Mouse (Mus musculus) layer of hippocampus, postnatal 10 days (tissue): ENCODE measurements around the gene Thop1. TPM values are rescaled to one million over a fixed set of nuclear protein-coding genes. Genes with fewer than 3 reads are reported as not detected.
A peak's percentile ranks its signal among the peaks of the same experiment; 100 is the strongest.
"Not testable (repeated sequence)": the region's sequence is repeated elsewhere in the genome, so short reads cannot be mapped to it uniquely, and the experiment has no call there.

Experiments
- DNase-seq, 2 experiments: peaks; one replicate each; pipeline ENCODE4 v3.0.0; 2021; ENCODE audit warnings: low spot score in 2 of 2
- long read RNA-seq: library from polyadenylated mRNA; stranded (forward); transcript quantifications from one replicate; pipeline ENCODE4 v2.0.0, GENCODE M21; 2023
- total RNA-seq, 2 experiments: library from RNA; stranded (reverse); gene quantifications; 2 replicates each; pipeline ENCODE4 v1.2.3; 2021

The Thop1 gene
- 10 to 100 TPM; 56.3 to 57.6 TPM for total RNA-seq
- long read RNA-seq, transcript Thop1-201 (13 exons, 2,832 nt) = major isoform, 47 of 54 reads
- long read RNA-seq, partial matches to known transcripts = 6 of 54 reads
- long read RNA-seq, other reads (novel, unspliced or antisense) = 1 of 54 reads

DNA sequence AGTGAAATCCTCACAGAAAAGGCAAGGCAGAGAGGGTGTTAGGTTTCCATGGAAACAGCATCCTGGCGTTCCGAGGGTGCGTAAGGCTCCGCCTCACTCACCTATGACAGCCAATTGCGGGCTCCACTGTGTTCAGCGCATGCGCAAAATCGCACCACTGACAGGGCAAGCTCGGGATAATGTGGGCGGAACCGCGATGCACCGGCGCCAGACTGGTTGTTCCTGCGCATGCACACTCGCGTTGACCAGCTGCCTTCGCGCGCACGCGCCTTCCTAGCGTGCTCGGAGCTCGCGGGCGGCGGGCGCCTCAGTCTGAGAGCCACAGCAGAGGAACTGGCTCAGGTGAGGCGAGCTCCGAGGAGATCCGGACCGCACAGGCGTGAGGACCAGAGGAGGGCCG is at the start of gene Thop1:
TSS of gene Thop1 (plus strand) at position 200 of the 400 bp plus-strand sequence.
- peak; percentile 95 to 96 for DNase-seq

DNA sequence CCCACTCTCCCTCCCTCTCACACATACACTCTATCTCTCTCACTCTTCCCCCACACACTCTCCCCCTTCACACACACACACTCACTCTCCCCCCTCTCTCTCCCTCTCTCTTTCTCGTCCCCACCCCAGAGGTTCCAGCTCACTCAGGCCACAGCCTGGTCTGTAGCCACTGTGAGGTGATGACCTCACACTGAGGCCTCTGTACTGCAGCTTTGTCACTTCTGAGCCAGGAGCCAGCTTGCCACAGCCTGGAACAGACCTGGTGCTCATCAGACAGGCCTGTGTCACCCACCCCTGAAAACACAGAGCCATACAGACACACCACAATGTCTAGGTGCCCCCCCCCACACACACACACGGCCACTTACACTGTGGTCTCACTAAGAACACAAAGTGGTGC is 49.6 kb upstream of the Thop1 start:
- DNase-seq = no peak

DNA sequence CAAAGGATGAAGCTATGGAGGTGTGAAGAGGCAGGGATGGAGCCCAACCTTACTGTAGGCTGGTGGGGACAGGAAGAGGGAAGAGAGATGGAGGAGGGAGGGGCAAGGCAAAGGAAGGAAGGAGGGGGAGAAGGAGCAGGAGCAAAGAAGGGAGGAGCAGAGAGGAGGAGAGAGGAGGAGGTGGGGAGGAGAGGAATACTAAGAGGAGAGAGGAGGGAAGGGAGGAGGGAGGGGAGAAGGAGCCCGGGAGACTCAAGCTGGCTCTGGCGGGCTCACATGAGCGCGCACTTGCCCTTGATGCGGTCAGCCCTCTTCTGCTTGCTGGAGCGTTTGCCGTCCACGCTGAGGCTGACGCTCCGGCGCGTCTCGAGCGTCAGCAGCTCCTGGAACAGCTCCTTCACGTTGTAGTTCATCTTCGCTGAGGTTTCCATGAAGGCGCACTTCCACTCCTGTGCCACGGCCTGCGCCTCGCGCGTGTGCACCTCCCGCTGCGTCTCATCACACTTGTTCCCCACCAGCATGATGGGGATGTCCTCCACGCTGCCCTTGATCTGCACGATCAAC is 48.2 kb upstream of the Thop1 start:
- DNase-seq = no peak

DNA sequence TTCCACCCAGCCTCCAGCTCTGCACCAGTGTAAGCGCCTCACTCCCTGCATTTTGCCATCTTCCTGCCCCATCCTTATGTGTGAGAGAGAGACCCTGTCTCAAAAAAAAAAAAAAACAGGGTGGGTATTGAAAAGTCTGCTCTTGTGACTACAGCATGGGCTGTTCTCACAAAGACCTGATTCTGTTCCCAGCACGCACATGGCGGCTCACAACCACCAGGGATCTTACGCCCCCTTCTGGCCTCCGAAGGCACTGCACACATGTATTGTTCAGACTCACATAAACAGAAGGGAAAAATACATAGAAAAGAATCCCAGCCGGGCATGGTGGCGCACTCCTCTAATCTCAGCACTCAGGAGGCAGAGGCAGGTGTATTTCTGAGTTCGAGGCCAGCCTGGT is 47.1 kb upstream of the Thop1 start:
- DNase-seq = peak in 1 of 2 experiments; percentile 49

DNA sequence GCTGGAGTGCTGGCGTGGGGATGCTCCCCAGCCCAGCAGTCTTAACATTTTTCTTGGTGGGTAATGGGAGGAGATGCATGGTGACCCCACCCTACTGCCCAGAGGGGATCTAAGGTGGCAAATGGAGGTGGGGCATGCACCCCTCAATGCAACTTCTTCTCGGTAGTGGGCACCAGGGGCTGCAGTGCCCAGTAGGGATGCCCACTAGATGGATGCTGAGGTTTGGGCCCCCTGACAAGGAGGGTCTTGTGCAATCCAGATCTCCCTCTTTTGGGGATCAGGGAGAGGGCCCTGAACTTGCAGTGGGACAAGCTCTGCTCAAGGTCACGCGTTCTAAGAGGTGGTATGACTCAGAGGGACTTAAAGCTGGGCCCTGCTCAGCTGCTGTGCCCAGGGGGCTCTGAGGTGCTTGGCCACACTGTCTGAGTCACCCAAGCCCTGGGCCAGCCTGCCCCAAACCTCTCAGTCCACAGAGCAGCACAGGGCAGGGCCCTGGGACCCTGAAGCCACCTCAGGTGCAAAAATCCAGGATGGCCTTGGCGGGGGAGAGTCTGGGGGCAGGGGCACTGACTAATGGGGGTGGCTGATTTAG is 45.4 kb upstream of the Thop1 start:
- DNase-seq = no peak

DNA sequence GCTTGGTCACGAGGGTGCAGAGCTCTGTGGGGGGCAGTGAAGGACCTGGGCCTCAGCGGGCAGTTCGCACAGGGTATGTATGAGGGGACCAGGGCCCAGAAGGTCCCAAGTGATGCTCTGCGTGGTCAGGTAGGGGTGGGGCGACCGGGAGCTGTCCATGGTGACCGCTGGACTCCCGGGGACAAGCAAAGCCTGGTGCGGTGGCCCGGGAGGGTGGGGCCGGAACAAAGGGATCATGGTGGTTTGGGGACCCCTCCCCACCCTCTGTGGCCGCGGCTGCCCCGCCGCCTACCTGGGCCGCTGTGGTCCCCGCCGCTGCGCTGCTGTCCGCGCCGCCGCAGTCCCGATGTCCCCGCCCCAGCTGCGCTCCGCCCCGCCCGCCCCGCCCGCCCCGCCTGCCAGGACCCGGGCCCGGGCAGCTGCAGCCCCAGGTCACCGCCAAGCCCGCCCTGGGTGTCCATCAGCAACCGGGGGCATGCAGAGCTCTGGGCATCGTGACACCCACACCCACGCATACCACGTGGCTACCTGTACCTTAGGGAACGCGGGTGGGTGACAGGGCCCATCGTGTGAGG is 44.7 kb upstream of the Thop1 start:
- DNase-seq = no peak

DNA sequence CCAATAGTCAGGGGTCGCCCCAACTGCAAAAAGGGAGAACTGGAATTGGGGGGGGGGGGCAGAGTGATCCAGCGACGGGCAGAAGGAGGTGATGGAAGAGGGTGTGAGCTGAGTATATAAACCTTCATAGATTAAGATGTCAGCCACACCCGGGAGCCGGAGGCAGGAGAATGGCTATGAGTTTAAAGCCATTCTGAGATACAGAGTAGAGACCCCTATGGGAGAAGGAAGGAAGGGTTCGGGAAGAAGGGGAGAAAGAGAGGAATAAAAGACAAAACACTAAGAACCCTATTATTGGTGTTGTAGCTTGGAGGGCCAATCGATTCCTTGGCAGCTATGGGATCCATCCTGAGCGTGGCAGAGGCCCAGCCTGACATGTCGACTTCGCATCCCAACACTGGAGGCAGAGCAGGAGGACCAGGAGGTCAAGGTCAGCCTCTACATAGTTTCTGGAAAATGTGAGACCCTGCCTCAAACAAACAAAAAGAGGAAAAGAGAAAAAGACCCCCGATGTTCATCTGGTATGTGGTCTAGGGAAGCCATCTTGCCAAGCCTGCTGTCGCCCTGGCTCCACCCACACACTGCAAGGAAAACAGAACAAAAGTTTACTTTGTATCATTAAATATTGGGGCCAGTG is 44.1 kb upstream of the Thop1 start, which contains the start of gene Diras1:
TSS of gene Diras1 (minus strand) at position 24 of the 637 bp plus-strand sequence.
- DNase-seq = no peak

DNA sequence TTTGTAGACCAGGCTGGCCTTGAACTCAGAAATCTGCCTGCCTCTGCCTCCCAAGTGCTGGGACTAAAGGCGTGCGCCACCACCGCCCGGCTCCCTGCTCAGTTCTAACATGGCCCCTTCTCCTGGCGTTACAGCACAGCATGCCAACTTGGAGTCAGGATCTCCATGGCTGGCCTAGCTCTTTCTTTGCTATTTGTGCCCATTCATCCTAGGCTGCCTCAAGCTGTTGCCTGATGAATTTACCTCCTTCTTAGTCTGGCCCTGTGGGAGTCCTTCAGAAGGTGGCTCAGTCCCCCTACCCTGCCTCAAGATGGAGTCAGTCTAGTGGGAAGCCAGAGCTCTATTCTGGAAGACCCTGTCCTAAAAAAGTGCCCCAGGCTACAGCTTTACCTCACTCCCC is 43.0 kb upstream of the Thop1 start:
- DNase-seq = no peak

DNA sequence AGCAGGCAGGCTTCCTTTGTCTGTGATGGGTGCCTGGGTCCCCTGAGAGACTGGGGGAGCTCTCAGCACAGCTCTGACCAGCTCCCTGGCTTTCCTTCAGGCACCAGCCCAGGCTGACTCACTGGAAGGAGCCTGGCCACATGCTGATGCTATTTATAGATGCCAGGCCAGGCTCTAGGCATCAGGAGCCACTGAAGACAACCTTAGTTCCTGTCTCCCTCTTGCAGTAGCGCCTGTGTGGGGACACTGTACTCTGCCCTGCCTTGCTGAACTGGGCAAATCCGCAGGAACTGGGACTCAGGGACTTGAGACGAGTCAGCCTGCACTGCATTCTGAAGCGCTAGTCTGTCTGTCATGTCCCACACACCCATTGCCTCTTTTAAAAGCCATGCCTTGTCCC is 42.5 kb upstream of the Thop1 start:
- DNase-seq = no peak

DNA sequence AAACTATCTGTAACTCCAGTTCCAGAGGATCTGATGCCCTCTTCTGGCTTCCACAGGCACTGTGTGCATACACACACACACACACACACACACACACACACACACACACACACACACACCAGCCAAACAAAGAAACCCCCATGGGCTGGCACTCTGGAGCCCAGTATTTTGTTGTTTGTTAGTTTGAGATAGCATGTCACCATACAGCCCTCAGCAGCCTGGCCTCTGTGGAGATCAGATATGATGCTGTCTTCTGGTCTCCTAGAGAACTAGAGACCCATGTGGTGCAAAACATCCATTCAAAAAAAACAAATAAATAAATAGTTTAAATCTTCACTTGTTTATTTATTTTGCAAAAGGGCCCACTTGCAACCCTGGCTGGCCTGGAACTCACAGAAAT is 41.6 kb upstream of the Thop1 start:
- DNase-seq = no peak

DNA sequence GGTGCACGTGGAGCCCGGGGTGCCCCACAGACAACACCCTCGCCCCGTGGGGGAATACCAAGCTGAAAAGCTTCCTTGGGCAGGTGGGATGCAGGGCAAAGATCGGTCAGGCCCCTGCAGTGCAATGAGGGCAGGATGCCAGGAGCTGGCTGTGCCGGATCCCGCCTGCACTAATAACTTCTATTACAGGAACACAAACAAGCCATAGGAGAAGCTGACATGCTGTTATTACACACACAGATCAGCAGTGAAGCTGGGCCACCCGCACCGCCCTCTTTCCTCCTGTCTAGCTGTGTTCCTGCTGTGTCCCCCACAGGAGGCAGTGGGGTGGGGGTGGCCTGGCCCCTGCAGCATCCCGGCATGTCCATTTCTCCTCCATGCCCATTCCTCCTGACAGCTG is 40.8 kb upstream of the Thop1 start:
- DNase-seq = no peak

DNA sequence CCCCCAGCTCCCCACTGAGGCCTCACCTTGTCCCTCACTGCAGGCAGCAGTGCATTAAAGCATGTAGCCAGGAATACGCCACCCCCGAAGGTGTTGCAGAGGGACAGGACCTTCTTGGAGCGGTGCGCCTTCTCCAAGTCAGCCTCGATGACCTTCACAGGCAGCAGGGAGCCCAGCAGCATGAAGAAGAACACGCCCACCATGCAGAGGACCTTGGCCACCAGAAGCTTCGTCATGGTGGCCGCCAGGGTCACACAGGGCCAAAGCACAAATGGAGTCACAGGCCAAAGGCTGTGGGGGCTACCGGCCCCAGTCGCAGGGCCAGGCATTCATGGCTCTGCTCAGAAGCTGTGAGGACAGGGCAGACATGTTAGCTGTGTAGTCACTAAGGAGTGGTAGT is 36.2 kb upstream of the Thop1 start:
- DNase-seq = no peak

DNA sequence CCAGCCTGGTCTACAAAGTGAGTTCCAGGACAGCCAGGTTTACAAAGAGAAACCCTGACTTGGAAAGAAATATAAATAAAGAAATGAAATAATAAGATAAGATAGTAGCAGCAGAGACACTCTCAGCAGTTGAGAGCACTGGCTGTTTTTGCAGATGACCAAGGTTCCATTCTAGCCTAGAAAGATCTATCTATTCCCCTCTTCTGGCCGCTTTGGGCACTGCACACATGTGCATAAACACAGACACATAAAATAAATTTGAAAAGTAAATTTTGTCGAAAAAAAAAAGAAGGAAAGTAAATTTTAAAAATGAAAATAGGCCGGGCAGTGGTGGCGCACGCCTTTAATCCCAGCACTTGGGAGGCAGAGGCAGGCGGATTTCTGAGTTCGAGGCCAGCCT is 33.6 kb upstream of the Thop1 start:
- DNase-seq = no peak

DNA sequence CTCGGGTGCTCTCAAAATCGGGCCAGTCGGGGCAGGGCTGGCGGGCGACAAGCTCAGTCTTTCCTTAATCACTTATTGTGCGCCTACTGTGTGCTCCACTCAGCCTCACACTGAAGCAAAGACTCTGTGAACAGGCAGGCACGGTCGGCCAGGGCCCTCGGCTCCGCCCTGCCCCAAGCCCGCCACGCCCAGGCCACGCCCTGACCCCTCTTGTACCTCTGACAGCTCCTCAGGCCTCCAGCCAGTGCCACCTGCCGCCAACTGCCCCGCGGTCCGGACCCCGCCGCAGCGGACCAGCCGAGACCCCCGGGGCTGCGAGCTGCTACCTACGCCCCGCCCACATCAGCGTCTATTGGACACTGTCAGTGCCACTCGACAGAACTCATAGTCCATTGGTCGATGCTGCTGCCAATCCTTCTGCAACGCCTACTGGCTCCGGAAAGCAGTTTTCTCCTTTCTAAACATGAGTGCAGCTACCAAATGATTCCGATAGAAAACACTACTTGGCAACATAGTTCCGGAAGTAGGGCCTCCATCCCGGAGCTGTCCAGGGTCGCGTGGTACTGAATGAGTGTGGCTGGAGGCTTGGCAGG is 32.8 kb upstream of the Thop1 start, which contains the start of gene Slc39a3:
TSS of gene Slc39a3 (minus strand) at position 439 of the 593 bp plus-strand sequence.
- DNase-seq = peak; percentile 100

DNA sequence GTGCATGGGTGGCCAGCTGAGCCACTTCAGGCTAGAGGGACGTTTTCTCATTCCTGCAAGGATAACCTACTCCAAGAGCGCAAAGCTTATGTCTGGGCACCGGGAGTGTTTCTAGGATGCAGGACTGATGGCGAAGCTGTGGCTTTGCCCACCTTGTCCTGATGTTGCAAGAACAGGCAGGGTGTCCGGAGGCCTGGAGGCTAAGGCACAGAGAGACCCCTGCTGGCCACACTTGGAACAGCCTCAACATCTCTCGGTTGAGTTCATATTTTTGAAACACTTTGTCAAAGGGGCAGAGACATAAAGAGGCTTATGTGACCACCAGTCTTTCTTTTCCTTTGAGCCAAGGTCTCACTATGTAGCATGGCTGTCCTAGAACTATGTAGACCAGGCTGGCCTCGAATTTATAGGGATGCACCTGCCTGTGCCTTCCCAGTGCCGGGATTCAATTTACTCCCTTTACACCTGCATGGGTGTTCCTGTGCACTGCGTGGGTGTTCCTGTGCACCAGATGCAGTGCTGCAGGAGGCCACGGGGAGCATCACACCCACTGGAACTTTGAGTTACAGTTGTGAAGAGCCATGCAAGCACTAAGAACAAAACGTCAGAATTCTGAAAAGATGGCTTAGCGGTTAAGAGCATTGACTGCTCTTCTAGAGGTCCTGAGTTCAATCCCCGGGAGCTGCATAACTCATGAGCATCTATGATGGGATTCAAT is 28.2 kb upstream of the Thop1 start:
- DNase-seq = peak; percentile 76 to 81

DNA sequence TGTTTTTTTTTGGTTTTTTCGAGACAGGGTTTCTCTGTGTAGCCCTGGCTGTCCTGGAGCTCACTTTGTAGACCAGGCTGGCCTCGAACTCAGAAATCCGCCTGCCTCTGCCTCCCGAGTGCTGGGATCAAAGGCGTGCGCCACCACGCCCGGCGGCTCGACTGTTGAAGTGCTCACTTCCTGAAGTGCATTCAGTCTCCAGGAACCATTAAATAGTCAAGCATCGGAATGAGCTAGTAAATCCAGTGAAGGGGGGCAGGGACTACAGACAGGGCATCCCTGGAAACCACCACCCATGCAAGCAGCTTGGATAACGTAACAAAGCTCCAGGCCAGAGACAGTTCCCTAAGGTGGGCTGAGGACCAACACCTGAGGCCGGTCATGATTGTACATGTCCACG is 24.6 kb upstream of the Thop1 start:
- DNase-seq = not testable (repeated sequence)

DNA sequence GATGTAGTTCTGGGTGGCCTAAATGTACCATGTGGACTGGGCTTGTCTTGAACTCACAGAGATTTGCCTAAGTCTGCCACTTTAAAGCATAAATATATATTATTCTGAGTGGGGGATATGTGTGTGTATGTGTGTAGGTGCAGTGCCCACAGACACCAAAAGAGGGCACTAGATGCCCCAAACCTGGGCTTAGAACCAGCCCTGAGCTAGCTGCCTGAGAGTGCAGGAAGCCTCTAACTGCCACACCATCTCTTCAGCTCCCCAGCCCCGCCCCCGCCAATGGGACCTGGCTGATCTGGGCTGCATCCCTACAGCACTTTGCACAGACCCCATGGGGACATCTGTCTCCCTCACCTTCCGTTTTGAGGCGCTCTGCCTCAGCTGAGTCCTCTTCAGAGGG is 19.2 kb upstream of the Thop1 start:
- DNase-seq = no peak

DNA sequence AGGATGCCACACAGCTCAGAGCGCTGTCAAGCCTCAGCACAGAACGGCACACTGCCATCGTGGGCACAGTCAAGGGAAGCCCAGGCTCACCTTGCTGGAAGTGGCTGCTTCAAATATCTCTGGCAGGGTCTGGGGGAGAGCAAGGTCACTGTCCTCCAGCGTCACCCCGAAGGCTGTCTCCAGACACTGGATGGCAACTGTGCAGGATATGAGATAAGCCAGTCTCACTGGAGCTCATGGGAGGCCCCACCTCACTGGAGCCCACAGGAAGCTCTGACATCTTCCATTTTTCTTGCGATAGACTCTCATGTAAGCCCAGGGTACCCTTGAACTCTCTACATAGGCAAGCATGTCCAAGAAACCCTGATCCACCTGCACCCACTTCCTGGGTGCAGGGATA is 18.7 kb upstream of the Thop1 start:
- DNase-seq = no peak

DNA sequence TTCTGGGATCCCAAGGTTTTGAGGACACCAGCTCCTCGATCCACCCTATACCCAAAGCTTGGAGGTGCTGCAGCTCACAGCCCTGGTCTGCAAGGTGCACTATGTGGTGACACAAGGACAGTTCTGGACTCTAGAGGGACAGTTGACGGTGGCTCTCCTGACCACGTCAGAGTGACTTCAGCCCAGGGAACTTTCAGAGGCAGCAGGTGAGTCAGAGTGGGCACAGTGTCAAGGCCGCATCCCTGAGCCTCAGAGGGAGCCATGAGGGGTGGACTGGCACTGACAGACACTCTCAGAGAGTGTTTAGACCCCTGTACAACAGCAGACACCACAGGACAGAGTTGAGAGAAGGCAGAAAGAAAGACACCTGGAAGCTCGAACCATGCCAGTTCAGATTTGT is 17.3 kb upstream of the Thop1 start:
- no peak for DNase-seq

DNA sequence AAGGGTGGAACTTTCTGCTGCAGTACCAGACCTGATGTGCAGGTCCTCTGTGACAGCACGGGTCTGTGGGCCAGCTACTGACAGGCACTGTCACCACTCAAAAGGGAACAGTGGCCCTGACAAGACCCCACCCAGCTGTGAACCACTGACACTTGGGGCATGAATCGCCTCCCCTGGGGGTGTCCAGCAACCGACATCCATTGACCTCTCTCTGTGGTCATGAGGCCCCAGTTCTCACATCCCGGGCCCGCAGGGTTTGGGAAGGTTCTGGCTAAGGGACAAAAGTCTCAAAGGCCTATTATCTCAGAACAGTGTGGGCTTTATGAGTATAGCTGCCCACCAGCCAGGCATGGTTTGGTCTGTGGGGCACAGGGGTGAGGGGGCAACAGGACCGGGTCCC is 14.7 kb upstream of the Thop1 start:
- no peak for DNase-seq

DNA sequence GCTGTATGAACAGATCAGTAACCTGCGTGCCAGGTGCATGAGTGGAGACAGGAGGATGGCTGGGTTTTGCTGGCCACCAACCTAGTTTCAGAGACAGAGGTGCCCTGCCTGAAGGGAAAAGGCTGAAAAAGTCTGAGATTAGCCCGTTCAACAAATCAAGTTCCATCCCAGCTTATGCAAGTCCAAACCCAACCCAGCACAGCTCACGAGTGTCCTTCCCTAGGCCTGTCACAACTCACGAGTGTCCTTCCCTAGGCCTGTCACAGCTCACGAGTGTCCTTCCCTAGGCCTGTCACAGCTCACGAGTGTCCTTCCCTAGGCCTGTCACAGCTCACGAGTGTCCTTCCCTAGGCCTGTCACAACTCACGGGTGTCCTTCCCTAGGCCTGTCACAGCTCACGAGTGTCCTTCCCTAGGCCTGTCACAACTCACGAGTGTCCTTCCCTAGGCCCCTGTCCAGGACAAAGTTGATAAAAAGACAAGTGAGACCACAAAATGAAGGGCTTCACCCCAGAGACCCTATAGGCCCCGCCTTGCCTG is 14.0 kb upstream of the Thop1 start:
- DNase-seq = not testable (repeated sequence)
